Mouse (Mus musculus) C2C12 (cell line): ENCODE results near the gene Hoxa7.

Experiments used
- CEBPB ChIP-seq: IDR thresholded peaks from one replicate; pipeline ENCODE4 v1.6.1; 2011; ENCODE audit warnings: low read depth, mild to moderate bottlenecking, control low read depth, moderate library complexity
- CTCF ChIP-seq: IDR thresholded peaks from one replicate; pipeline ENCODE4 v1.5.1; 2011; ENCODE audit not compliant: control insufficient read depth, insufficient read depth, insufficient read length
- FOSL1 ChIP-seq: IDR thresholded peaks from one replicate; pipeline ENCODE4 v1.8.0; 2011; ENCODE audit warnings: mild to moderate bottlenecking, low read length; ENCODE audit not compliant: poor library complexity, insufficient read depth, severe bottlenecking
- MAX ChIP-seq: IDR thresholded peaks from one replicate; pipeline ENCODE4 v1.6.1; 2011; ENCODE audit warnings: mild to moderate bottlenecking, control low read depth
- MYOD1 ChIP-seq: IDR thresholded peaks from one replicate; pipeline ENCODE4 v1.6.1; 2011; ENCODE audit warnings: low read depth; ENCODE audit not compliant: control insufficient read depth, insufficient read length
- MYOG ChIP-seq: IDR thresholded peaks from one replicate; pipeline ENCODE4 v1.6.1; 2011; ENCODE audit not compliant: control insufficient read depth, insufficient read length; ENCODE audit errors: extremely low read depth
- USF1 ChIP-seq: IDR thresholded peaks from one replicate; pipeline ENCODE4 v1.6.1; 2011; ENCODE audit warnings: low read depth, mild to moderate bottlenecking, control low read depth, moderate library complexity

- TF ChIP-seq MYOG (no peak), USF1 (no peak), CEBPB (no peak), CTCF (no peak), MYOD1 (no peak), MAX (no peak), FOSL1 (no peak)
Observed at GRCm38 (mm10) chr6:52165441-52166370, 55.9 kb downstream of the Hoxa7 start.
